ENCODE assay signal across 8 mouse cellular contexts in genomic region chr4:149854301-149854708, GRCm38 (mm10).
DNase-seq lines count a peak whose midpoint lies in the region; ATAC-seq lines count a peak whose summit lies in the region.

No protein-coding gene starts in this region.

- no peaks in the 10 kb centered on the region for H3K36me3 ChIP-seq in forebrain, embryonic 15.5 days
- H3K36me3 ChIP-seq in kidney, embryonic 14.5 days (ENCODE audit: control insufficient read depth, insufficient read depth, low read length) = no peaks in the 10 kb centered on the region

- peak overlapping the region; percentile 54 for H3K4me2 ChIP-seq in forebrain, embryonic 15.5 days (replicated peaks)
- peak overlapping the region; percentile 39 for H3K4me2 ChIP-seq in kidney, embryonic 14.5 days (replicated peaks; ENCODE audit: low read depth, low read length)

- H3K4me1 ChIP-seq in forebrain, embryonic 15.5 days = peaks cover 14% of the 10 kb centered on the region
- peaks cover 12% of the 10 kb centered on the region; the same call in 1 of the 2 replicates for H3K4me1 ChIP-seq in kidney, embryonic 14.5 days (ENCODE audit: control insufficient read depth, insufficient read depth, low read length)

- DNase-seq in left cerebral cortex, adult 18-20 months (ENCODE audit: low spot score in 2 of 2) = peak; percentile 36 to 41
- no peak for DNase-seq in left cerebral cortex, adult 11 months (ENCODE audit: low spot score)
- DNase-seq in c-Kit-negative CD71-positive TER-119-positive erythroid progenitor cells, embryonic 14.5 days (ENCODE audit: low read depth, low spot score) = peak; percentile 53
- DNase-seq in lung, postnatal 14 days = peak; percentile 52
- peak; percentile 80 to 85 for DNase-seq in right cerebral cortex, postnatal 10 days (ENCODE audit: low spot score in 2 of 2)
- DNase-seq in urinary bladder, postnatal 25 days (ENCODE audit: low spot score) = no peak

- peak overlapping the region; percentile 36 for H3K9ac ChIP-seq in forebrain, embryonic 15.5 days (replicated peaks)
- no peak overlapping the region for H3K9ac ChIP-seq in kidney, embryonic 14.5 days (ENCODE audit: low read depth, low read length)

- peak; percentile 91 for ATAC-seq in forebrain, embryonic 15.5 days (replicated peaks)
- peak; percentile 77 for ATAC-seq in kidney, embryonic 14.5 days (ENCODE audit: low FRiP score, low TSS enrichment)

- H3K27me3 ChIP-seq in forebrain, embryonic 15.5 days = no peaks in the 10 kb centered on the region
- no peaks in the 10 kb centered on the region; the same call in 1 of the 2 replicates for H3K27me3 ChIP-seq in kidney, embryonic 14.5 days (ENCODE audit: control insufficient read depth, insufficient read depth, low read length)

- no peaks in the 10 kb centered on the region for H3K9me3 ChIP-seq in forebrain, embryonic 15.5 days
- no peaks in the 10 kb centered on the region for H3K9me3 ChIP-seq in kidney, embryonic 14.5 days (ENCODE audit: control insufficient read depth, low read length)

- H3K4me3 ChIP-seq in forebrain, embryonic 15.5 days = peak overlapping the region; percentile 35
- no peak overlapping the region; the same call in 1 of the 2 replicates for H3K4me3 ChIP-seq in kidney, embryonic 14.5 days (ENCODE audit: low read length)

- under 1% methylated on average over 21 of the region's 21 CpGs for WGBS in forebrain, embryonic 15.5 days
- WGBS in kidney, embryonic 14.5 days = 4% methylated on average over 21 of the region's 21 CpGs

- H3K27ac ChIP-seq in forebrain, embryonic 15.5 days (replicated peaks) = peak overlapping the region; percentile 60
- H3K27ac ChIP-seq in kidney, embryonic 14.5 days (ENCODE audit: low read depth, low read length) = no peak overlapping the region

Comparison
In these comparisons a context has a peak if more than half of its experiments do, and no peak if none do; other contexts are left out.
1. DNase-seq: peak in left cerebral cortex, adult 18-20 months (2 of 2), c-Kit-negative CD71-positive TER-119-positive erythroid progenitor cells, embryonic 14.5 days (single experiment), lung, postnatal 14 days (single experiment) and right cerebral cortex, postnatal 10 days (2 of 2); none in left cerebral cortex, adult 11 months (single experiment) and urinary bladder, postnatal 25 days (single experiment).